Mouse (Mus musculus): ENCODE results near the gene Cttnbp2nl. TPM values are rescaled to one million over a fixed set of nuclear protein-coding genes. Genes with fewer than 3 reads are reported as not detected.
A peak's percentile ranks its signal among the peaks of the same experiment; 100 is the strongest.

The Cttnbp2nl gene
- 36.3 and 38.2 TPM in 2 replicates for polyA plus RNA-seq (2015; fragmentation: Nextera tagmentation; extraction: Ambion mirVana)

DNA sequence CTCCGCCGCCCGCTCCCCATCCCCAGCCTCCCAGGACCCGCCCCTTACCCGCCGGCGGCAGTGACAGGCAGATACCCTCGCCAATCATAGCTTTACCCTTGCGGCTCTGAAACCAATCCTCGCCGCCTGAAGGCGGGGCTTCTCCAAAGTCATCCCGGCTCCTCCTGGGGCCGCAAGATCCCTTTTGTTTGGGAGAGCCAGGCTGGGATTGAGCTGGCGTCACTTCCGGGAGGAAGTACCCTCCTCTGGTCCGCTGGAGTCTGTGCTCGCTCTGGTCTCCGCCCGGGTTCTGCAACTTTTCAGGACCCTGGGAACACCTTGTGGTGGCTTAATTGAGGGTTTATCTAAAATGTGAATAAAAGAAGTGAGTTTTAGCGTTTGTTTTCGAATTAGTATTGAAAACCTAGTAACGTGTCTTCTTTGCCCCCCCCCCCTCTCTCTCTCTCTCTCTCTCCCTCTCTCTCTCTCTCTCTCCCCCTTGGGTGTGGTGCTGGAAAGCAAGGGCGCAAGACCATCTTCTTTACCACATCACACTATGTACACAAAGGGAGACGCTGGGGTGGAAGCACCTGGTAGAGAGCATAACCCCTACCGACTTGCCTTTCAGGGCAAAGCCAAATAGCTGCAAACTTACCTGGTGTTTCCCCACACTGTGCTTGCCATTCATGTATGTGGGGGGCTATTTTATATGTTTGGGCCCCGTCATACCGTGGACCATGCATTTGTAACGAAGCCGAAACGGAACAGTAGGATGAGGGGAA lies at the start of gene Cttnbp2nl:
Gene Cttnbp2nl, minus strand, starts transcription at position 210 of the 761 bp plus-strand sequence.
- peak within 1 kb of the TSS; percentile 94 for H3K27ac ChIP-seq (ENCODE audit: low read length)
- H3K4me1 ChIP-seq (replicated peaks; ENCODE audit: control insufficient read depth, insufficient read depth, low read length): peaks cover 31% of the 10 kb centered on the region
- no peaks in the 10 kb centered on the region for H3K9me3 ChIP-seq (ENCODE audit: control insufficient read depth, low read length)
- peak; percentile 97 for ATAC-seq (ENCODE audit: low read depth)
- no peaks in the 10 kb centered on the region for H3K27me3 ChIP-seq (ENCODE audit: control insufficient read depth, insufficient read depth, low read depth, low read length)
- WGBS: 1% methylated on average over 31 of the region's 31 CpGs
- no peaks in the 10 kb centered on the region for H3K36me3 ChIP-seq (ENCODE audit: control insufficient read depth, insufficient read depth, low read length)
- H3K4me3 ChIP-seq (ENCODE audit: low read length): peak within 1 kb of the TSS; percentile 81
- peak within 1 kb of the TSS; percentile 84 for H3K9ac ChIP-seq (ENCODE audit: low read length)
- peak within 1 kb of the TSS; percentile 79 for H3K4me2 ChIP-seq (ENCODE audit: low read depth, low read length)

- ATAC-seq (ENCODE audit: low read depth): no peak
- Histone ChIP-seq H3K9me3 (ENCODE audit: control insufficient read depth, low read length) (no peaks in the 10 kb centered on the region), H3K4me1 (replicated peaks; ENCODE audit: control insufficient read depth, insufficient read depth, low read length) (no peaks in the 10 kb centered on the region), H3K27me3 (ENCODE audit: control insufficient read depth, insufficient read depth, low read depth, low read length) (no peaks in the 10 kb centered on the region), H3K4me2 (ENCODE audit: low read depth, low read length) (no peak overlapping the region), H3K27ac (ENCODE audit: low read length) (no peak overlapping the region), H3K4me3 (ENCODE audit: low read length) (no peak overlapping the region), H3K36me3 (ENCODE audit: control insufficient read depth, insufficient read depth, low read length) (no peaks in the 10 kb centered on the region), H3K9ac (ENCODE audit: low read length) (no peak overlapping the region)
- WGBS: 78% methylated on average over 4 of the region's 4 CpGs
Observed at GRCm38 (mm10) chr3:105100270-105100589, 47.3 kb upstream of the Cttnbp2nl start.

- Histone ChIP-seq H3K27ac (ENCODE audit: low read length) (no peak overlapping the region), H3K9ac (ENCODE audit: low read length) (no peak overlapping the region), H3K4me2 (ENCODE audit: low read depth, low read length) (no peak overlapping the region), H3K9me3 (ENCODE audit: control insufficient read depth, low read length) (no peaks in the 10 kb centered on the region), H3K4me3 (ENCODE audit: low read length) (no peak overlapping the region), H3K27me3 (ENCODE audit: control insufficient read depth, insufficient read depth, low read depth, low read length) (no peaks in the 10 kb centered on the region), H3K36me3 (ENCODE audit: control insufficient read depth, insufficient read depth, low read length) (no peaks in the 10 kb centered on the region), H3K4me1 (replicated peaks; ENCODE audit: control insufficient read depth, insufficient read depth, low read length) (no peaks in the 10 kb centered on the region)
- ATAC-seq (ENCODE audit: low read depth): no peak
- WGBS: 36% methylated on average over 15 of the region's 15 CpGs
Observed at GRCm38 (mm10) chr3:105099526-105100269, 46.8 kb upstream of the Cttnbp2nl start.

- H3K9me3 ChIP-seq (ENCODE audit: control insufficient read depth, low read length): no peaks in the 10 kb centered on the region
- no peak overlapping the region for H3K9ac ChIP-seq (ENCODE audit: low read length)
- ATAC-seq (ENCODE audit: low read depth): no peak
- H3K4me3 ChIP-seq (ENCODE audit: low read length): no peak overlapping the region
- no peaks in the 10 kb centered on the region for H3K36me3 ChIP-seq (ENCODE audit: control insufficient read depth, insufficient read depth, low read length)
- no peak overlapping the region for H3K27ac ChIP-seq (ENCODE audit: low read length)
- WGBS: 77% methylated on average over 4 of the region's 4 CpGs
- no peak overlapping the region for H3K4me2 ChIP-seq (ENCODE audit: low read depth, low read length)
- no peaks in the 10 kb centered on the region for H3K27me3 ChIP-seq (ENCODE audit: control insufficient read depth, insufficient read depth, low read depth, low read length)
- H3K4me1 ChIP-seq (replicated peaks; ENCODE audit: control insufficient read depth, insufficient read depth, low read length): no peaks in the 10 kb centered on the region
Observed at GRCm38 (mm10) chr3:105097581-105097980, 44.6 kb upstream of the Cttnbp2nl start.

DNA sequence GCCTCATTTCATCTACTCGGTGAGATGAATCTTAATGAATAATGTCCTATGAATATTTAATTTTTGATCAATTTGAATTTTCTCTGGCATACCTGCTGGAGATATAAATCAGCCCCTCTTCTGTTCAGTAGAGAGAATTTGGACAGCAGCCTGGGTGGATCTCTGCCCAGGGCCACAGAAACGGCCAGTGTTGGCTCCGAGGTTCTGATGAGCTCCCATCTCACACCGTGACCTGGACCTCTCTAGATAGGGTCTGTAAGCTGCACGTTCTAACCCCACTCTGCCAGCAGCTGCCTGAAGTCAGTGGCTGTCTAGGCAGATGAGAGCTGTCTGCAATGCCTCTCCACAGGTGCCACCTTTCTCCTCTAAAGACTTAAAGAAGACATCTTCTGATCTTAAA lies 42.1 kb upstream of the Cttnbp2nl start:
- no peaks in the 10 kb centered on the region for H3K4me1 ChIP-seq (replicated peaks; ENCODE audit: control insufficient read depth, insufficient read depth, low read length)
- WGBS: 78% methylated on average over 5 of the region's 5 CpGs
- no peaks in the 10 kb centered on the region for H3K36me3 ChIP-seq (ENCODE audit: control insufficient read depth, insufficient read depth, low read length)

GRCm38 (mm10) chr3:105094448-105094847 lies 41.5 kb upstream of the Cttnbp2nl start:
- H3K9ac ChIP-seq (ENCODE audit: low read length): no peak overlapping the region
- H3K4me1 ChIP-seq (replicated peaks; ENCODE audit: control insufficient read depth, insufficient read depth, low read length): no peaks in the 10 kb centered on the region
- no peak for ATAC-seq (ENCODE audit: low read depth)
- WGBS: 55% methylated on average over 2 of the region's 2 CpGs
- H3K36me3 ChIP-seq (ENCODE audit: control insufficient read depth, insufficient read depth, low read length): no peaks in the 10 kb centered on the region
- no peaks in the 10 kb centered on the region for H3K27me3 ChIP-seq (ENCODE audit: control insufficient read depth, insufficient read depth, low read depth, low read length)
- H3K9me3 ChIP-seq (ENCODE audit: control insufficient read depth, low read length): no peaks in the 10 kb centered on the region
- H3K27ac ChIP-seq (ENCODE audit: low read length): no peak overlapping the region
- no peak overlapping the region for H3K4me3 ChIP-seq (ENCODE audit: low read length)
- no peak overlapping the region for H3K4me2 ChIP-seq (ENCODE audit: low read depth, low read length)

More for the DNA sequence above, 42.1 kb upstream of the Cttnbp2nl start:
- no peak for ATAC-seq (ENCODE audit: low read depth)
- no peak overlapping the region for H3K27ac ChIP-seq (ENCODE audit: low read length)
- no peak overlapping the region for H3K9ac ChIP-seq (ENCODE audit: low read length)
- no peaks in the 10 kb centered on the region for H3K9me3 ChIP-seq (ENCODE audit: control insufficient read depth, low read length)
- H3K27me3 ChIP-seq (ENCODE audit: control insufficient read depth, insufficient read depth, low read depth, low read length): no peaks in the 10 kb centered on the region
- H3K4me2 ChIP-seq (ENCODE audit: low read depth, low read length): no peak overlapping the region
- H3K4me3 ChIP-seq (ENCODE audit: low read length): no peak overlapping the region

DNA sequence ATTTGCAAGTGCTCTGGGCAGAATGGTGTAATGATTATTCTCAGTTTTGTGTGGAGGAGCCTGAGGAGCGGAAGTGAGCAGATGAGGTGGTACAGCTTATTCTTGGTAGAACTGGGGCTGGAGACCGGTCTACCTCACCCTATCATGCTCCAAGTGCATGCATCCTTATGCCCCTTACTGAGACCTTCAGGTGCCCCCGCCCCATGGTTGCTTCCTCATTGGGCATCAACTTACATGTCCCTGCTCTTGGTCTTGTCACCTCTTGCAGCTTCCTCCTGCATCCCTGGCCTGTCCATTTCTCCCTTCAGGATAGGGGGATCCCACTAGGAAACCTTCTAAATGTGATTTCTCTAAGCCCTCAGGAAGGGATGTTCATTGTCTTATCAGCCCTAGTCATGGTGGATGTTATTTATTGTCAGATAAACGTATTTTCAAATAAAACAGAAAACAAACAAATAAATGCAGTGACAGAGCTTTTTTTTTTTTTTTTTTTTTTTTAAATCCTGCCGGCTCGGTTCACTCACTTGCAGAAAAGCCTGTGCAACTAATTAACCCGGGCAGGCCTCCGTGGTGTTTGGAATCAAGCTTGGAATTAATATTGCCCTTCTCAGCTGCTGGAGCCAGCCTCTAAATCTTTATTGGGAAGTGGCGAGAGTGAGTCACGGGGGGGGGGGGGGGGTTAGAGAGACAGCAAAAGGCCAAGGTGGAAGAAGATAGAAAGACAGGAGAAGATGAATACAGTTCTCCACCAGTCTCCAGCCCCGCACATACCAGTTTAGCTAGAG lies 40.0 kb upstream of the Cttnbp2nl start:
- no peaks in the 10 kb centered on the region for H3K36me3 ChIP-seq (ENCODE audit: control insufficient read depth, insufficient read depth, low read length)

GRCm38 (mm10) chr3:105090981-105091380 lies 38.0 kb upstream of the Cttnbp2nl start:
- peak; percentile 80 for ATAC-seq (ENCODE audit: low read depth)
- WGBS: 16% methylated on average over 3 of the region's 3 CpGs

More for the DNA sequence above, 40.0 kb upstream of the Cttnbp2nl start:
- no peak overlapping the region for H3K4me2 ChIP-seq (ENCODE audit: low read depth, low read length)
- H3K9me3 ChIP-seq (ENCODE audit: control insufficient read depth, low read length): no peaks in the 10 kb centered on the region
- no peak overlapping the region for H3K9ac ChIP-seq (ENCODE audit: low read length)
- no peaks in the 10 kb centered on the region for H3K27me3 ChIP-seq (ENCODE audit: control insufficient read depth, insufficient read depth, low read depth, low read length)
- WGBS: 70% methylated on average over 11 of the region's 11 CpGs
- ATAC-seq (ENCODE audit: low read depth): no peak
- H3K27ac ChIP-seq (ENCODE audit: low read length): no peak overlapping the region
- no peaks in the 10 kb centered on the region for H3K4me1 ChIP-seq (replicated peaks; ENCODE audit: control insufficient read depth, insufficient read depth, low read length)
- H3K4me3 ChIP-seq (ENCODE audit: low read length): no peak overlapping the region

DNA sequence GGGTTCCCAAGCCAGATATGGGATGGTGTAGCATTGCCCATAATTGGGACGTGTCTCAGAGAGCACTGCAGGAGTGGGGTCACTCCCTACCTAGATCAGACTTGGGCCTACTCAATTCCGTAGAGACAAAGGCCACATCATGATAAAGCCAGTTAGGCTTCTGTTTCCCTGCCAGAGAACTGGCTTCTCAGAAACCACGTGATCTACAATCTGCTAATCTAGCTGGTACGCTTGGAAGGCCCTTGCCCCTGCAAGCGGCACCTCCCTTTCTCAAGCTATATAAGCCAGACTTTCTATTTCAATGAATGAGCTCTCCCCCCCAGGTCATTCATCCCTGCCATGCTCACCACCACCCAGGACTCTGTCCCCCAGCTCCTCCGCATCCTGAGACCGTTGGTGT lies 37.2 kb upstream of the Cttnbp2nl start:
- no peak for ATAC-seq (ENCODE audit: low read depth)

More at GRCm38 (mm10) chr3:105090981-105091380, 38.0 kb upstream of the Cttnbp2nl start:
- Histone ChIP-seq H3K4me1 (replicated peaks; ENCODE audit: control insufficient read depth, insufficient read depth, low read length) (no peaks in the 10 kb centered on the region), H3K4me2 (ENCODE audit: low read depth, low read length) (no peak overlapping the region), H3K9ac (ENCODE audit: low read length) (no peak overlapping the region), H3K9me3 (ENCODE audit: control insufficient read depth, low read length) (no peaks in the 10 kb centered on the region), H3K36me3 (ENCODE audit: control insufficient read depth, insufficient read depth, low read length) (no peaks in the 10 kb centered on the region), H3K27ac (ENCODE audit: low read length) (no peak overlapping the region), H3K4me3 (ENCODE audit: low read length) (no peak overlapping the region), H3K27me3 (ENCODE audit: control insufficient read depth, insufficient read depth, low read depth, low read length) (no peaks in the 10 kb centered on the region)

More for the DNA sequence above, 37.2 kb upstream of the Cttnbp2nl start:
- H3K4me1 ChIP-seq (replicated peaks; ENCODE audit: control insufficient read depth, insufficient read depth, low read length): no peaks in the 10 kb centered on the region
- no peaks in the 10 kb centered on the region for H3K36me3 ChIP-seq (ENCODE audit: control insufficient read depth, insufficient read depth, low read length)
- no peak overlapping the region for H3K27ac ChIP-seq (ENCODE audit: low read length)
- no peaks in the 10 kb centered on the region for H3K27me3 ChIP-seq (ENCODE audit: control insufficient read depth, insufficient read depth, low read depth, low read length)
- H3K4me3 ChIP-seq (ENCODE audit: low read length): no peak overlapping the region
- H3K4me2 ChIP-seq (ENCODE audit: low read depth, low read length): no peak overlapping the region
- no peak overlapping the region for H3K9ac ChIP-seq (ENCODE audit: low read length)
- 88% methylated on average over 7 of the region's 7 CpGs for WGBS
- no peaks in the 10 kb centered on the region for H3K9me3 ChIP-seq (ENCODE audit: control insufficient read depth, low read length)
